Mouse (Mus musculus) liver, embryonic 16.5 days (tissue): ENCODE results near the gene Pacsin1. TPM values are rescaled to one million over a fixed set of nuclear protein-coding genes. Genes with fewer than 3 reads are reported as not detected.

Experiments
- ATAC-seq: fragments of 200-750 bp; cut with Nextera tagmentation; 2 replicates; pipeline ENCODE4 v1.8.0; 2017; ENCODE audit warnings: low read depth, mild to moderate bottlenecking, moderate number of reproducible peaks, moderate library complexity
- H3K27ac ChIP-seq: fragments of 300-500 bp; sonication (generic); 2 replicates; pipeline ENCODE4 v1.5.1; 2014; ENCODE audit warnings: mild to moderate bottlenecking, low read length
- H3K27me3 ChIP-seq: fragments of 300-500 bp; sonication (generic); 2 replicates; pipeline ENCODE4 v1.6.1; 2014; ENCODE audit warnings: low read depth, low read length, mixed read lengths; ENCODE audit not compliant: control insufficient read depth, insufficient read depth
- H3K36me3 ChIP-seq: fragments of 300-500 bp; sonication (generic); 2 replicates; pipeline ENCODE4 v1.6.1; 2014; ENCODE audit warnings: mild to moderate bottlenecking; ENCODE audit not compliant: control insufficient read depth, insufficient read depth
- H3K4me1 ChIP-seq: fragments of 300-500 bp; sonication (generic); 2 replicates; pipeline ENCODE4 v1.6.1; 2014; ENCODE audit warnings: low read depth, low read length, mixed read lengths; ENCODE audit not compliant: control insufficient read depth
- H3K4me2 ChIP-seq: fragments of 300-500 bp; sonication (generic); 2 replicates; pipeline ENCODE4 v1.6.1; 2014; ENCODE audit warnings: low read depth, low read length, mixed read lengths
- H3K4me3 ChIP-seq: fragments of 300-500 bp; sonication (generic); 2 replicates; pipeline ENCODE4 v1.5.1; 2014; ENCODE audit warnings: low read depth, mild to moderate bottlenecking, low read length
- H3K9ac ChIP-seq: fragments of 300-500 bp; sonication (generic); 2 replicates; pipeline ENCODE4 v1.6.1; 2014; ENCODE audit warnings: low read depth, low read length
- H3K9me3 ChIP-seq: fragments of 300-500 bp; sonication (generic); replicated peaks from 2 replicates; pipeline ENCODE4 v1.6.1; 2016; ENCODE audit warnings: low read length; ENCODE audit not compliant: control insufficient read depth
- WGBS: fragments of 180-500 bp; shearing (Covaris S2); extraction: QIAGEN DNeasy Blood & Tissue Kit; methylation state at CpG from one replicate; pipeline ENCODE4 v1.1.7; 2014; ENCODE audit not compliant: insufficient replicate concordance; 5-methylcytosine and 5-hydroxymethylcytosine counted together
- polyA plus RNA-seq: library from polyadenylated mRNA; unstranded; fragments of >200 nt; fragmentation: Nextera tagmentation; extraction: Ambion mirVana; gene quantifications from 2 replicates; pipeline ENCODE4 v1.2.1, GENCODE M21; 2015

Gene Pacsin1
- polyA plus RNA-seq, 1 experiment from 2014 or later, result 0.22 TPM

DNA sequence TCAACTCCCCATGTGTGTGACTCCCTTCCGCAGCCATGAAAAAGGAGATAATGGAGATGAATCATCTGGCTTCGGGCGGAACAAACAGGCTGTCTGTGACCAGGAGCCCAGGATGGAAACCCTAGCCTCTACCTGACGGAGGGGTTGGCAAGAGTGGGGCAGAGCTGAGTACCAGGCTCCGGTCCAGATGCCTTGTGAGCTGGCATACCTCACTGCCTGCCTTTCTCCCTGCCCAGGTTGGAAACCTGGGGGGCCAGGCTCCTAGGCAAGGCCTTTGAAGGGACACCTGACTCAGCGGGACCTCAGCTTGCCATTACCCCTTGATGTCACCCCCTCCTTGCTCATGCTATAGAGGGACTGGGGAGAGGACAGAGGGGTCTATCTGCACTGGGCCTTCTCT lies 85.7 kb downstream of the Pacsin1 start:
- Histone ChIP-seq H3K27me3 (no peaks in the 10 kb centered on the region), H3K9ac (no peak overlapping the region), H3K4me3 (no peak overlapping the region), H3K4me2 (no peak overlapping the region), H3K36me3 (no peaks in the 10 kb centered on the region), H3K27ac (no peak overlapping the region), H3K4me1 (no peaks in the 10 kb centered on the region), H3K9me3 (no peaks in the 10 kb centered on the region)
- 67% methylated on average over 6 of the region's 6 CpGs for WGBS
- ATAC-seq, result no peak

DNA sequence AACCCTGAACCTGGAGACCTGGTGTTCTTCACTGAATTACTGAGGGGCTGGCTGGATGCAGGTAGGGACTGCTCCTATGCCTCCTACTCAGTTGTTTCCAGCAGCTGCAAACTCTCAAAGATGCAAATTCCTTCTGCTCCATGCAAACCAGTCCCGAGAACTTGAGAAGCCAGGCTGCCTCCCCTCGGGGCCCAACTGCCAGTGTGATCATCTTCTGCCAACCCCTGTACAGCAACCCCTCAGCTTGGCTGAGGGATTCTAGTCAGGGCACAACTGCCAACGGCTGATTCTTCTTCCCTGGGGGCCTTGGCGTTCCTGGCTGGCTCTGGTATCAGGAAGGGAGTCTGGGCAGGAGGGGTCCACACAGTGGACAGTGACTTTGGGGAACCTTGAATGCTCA lies 91.1 kb downstream of the Pacsin1 start:
- no peak for ATAC-seq
- no peak overlapping the region for H3K27ac ChIP-seq
- H3K4me3 ChIP-seq, result no peak overlapping the region
- no peaks in the 10 kb centered on the region for H3K36me3 ChIP-seq
- no peak overlapping the region for H3K9ac ChIP-seq
- no peaks in the 10 kb centered on the region for H3K4me1 ChIP-seq
- H3K27me3 ChIP-seq, result no peaks in the 10 kb centered on the region
- no peak overlapping the region for H3K4me2 ChIP-seq
- no peaks in the 10 kb centered on the region for H3K9me3 ChIP-seq
- 65% methylated on average over 4 of the region's 4 CpGs for WGBS

DNA sequence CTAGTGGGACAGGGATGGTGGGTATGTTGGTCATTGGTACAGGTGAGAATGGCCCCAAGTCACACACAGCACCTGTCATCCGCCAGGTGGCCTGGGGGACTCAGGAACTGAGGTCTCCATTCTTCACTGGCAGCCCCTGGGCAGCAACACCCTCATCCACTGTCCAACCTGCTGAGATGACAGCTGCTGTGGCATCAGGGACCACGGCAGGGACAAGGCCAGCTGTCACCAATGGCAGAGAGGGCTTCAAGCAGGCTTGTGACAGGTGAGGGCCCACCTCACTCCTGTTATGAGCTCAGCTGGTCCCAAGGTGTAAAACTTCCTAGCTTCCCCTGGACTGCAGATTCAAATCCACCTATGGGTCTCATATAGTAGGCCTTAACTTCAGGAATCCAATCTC lies 92.8 kb downstream of the Pacsin1 start:
- 63% methylated on average over 2 of the region's 2 CpGs for WGBS
- Histone ChIP-seq H3K4me3 (no peak overlapping the region), H3K9me3 (no peaks in the 10 kb centered on the region), H3K27me3 (no peaks in the 10 kb centered on the region), H3K4me1 (no peaks in the 10 kb centered on the region), H3K27ac (no peak overlapping the region), H3K36me3 (no peaks in the 10 kb centered on the region), H3K9ac (no peak overlapping the region), H3K4me2 (no peak overlapping the region)
- ATAC-seq, result no peak

GRCm38 (mm10) chr17:27750451-27750942 lies 95.2 kb downstream of the Pacsin1 start:
- Histone ChIP-seq H3K36me3 (no peaks in the 10 kb centered on the region), H3K4me3 (no peak overlapping the region), H3K4me1 (no peaks in the 10 kb centered on the region), H3K27ac (no peak overlapping the region), H3K4me2 (no peak overlapping the region), H3K27me3 (no peaks in the 10 kb centered on the region), H3K9ac (no peak overlapping the region), H3K9me3 (no peaks in the 10 kb centered on the region)
- WGBS, result 78% methylated on average over 6 of the region's 6 CpGs
- ATAC-seq, result no peak

DNA sequence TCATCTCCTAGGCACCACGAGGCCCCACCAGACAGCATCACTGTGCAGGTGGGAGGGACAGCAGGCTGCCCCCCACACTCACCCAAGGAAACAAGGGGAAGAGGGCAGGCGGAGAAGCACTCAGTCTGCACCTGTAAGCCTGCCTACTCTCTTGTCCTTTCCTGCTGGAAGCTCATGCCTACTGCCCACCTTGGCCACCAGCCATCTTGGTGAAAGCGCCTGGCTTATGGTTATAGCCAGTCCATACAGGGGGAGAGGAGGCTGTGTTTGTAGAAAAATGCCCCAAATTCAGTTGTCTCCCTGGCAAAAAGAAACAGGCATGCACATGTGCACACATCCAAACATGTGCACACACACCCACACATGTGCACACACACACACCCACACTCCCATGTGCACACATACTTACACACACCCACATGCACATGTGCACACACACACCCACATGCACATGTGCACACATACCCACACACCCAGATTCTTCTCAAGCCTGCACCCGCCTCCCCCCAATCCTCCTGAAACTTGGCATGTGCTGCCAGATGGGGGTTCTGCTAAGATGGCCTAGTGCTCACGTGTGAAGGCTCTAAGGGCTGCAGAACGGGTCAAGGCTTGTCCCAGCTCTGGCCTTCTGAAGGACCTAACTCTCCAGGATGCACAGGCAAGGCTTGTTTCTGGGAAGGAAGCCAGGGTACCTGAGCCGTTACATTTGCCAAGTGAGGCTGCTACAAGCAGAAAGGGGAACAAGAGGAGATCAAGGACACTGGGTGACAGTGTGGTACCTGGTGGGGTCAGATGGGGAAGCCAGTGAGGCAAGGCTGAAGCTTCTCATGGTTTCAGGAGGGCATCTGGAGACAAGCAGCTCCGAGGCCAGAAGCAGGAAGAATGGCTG lies 96.2 kb downstream of the Pacsin1 start:
- ATAC-seq, result no peak
- WGBS, result 78% methylated on average over 8 of the region's 8 CpGs
- no peaks in the 10 kb centered on the region for H3K36me3 ChIP-seq

GRCm38 (mm10) chr17:27760169-27760568 lies 104.9 kb downstream of the Pacsin1 start:
- Histone ChIP-seq H3K27me3 (no peaks in the 10 kb centered on the region), H3K27ac (no peak overlapping the region), H3K4me3 (no peak overlapping the region), H3K36me3 (peaks cover 10% of the 10 kb centered on the region), H3K9ac (no peak overlapping the region), H3K4me1 (peaks cover 7% of the 10 kb centered on the region; the same call in 1 of the 2 replicates), H3K4me2 (no peak overlapping the region), H3K9me3 (peaks cover 6% of the 10 kb centered on the region; the same call in 1 of the 2 replicates)
- no peak for ATAC-seq
- 68% methylated on average over 6 of the region's 6 CpGs for WGBS

More for the DNA sequence above, 96.2 kb downstream of the Pacsin1 start:
- H3K9ac ChIP-seq, result no peak overlapping the region
- no peaks in the 10 kb centered on the region for H3K4me1 ChIP-seq
- no peaks in the 10 kb centered on the region for H3K9me3 ChIP-seq
- H3K27me3 ChIP-seq, result no peaks in the 10 kb centered on the region
- H3K27ac ChIP-seq, result no peak overlapping the region
- H3K4me3 ChIP-seq, result no peak overlapping the region
- no peak overlapping the region for H3K4me2 ChIP-seq

Other genes starting within 250 kb of the Pacsin1 start
- not detected in 2 replicates for gene Grm4, start 134.1 kb upstream of the Pacsin1 start, polyA plus RNA-seq
- gene Hmga1, start 99.0 kb upstream of the Pacsin1 start, polyA plus RNA-seq, result 98.3 and 104 TPM in 2 replicates
- 10.5 and 10.7 TPM in 2 replicates for gene AI413582, start 89.8 kb upstream of the Pacsin1 start, polyA plus RNA-seq
- 19.2 and 20.5 TPM in 2 replicates for gene Nudt3, start 32.0 kb upstream of the Pacsin1 start, polyA plus RNA-seq
- gene RPS10-NUDT3, start 20.3 kb upstream of the Pacsin1 start, polyA plus RNA-seq, result not detected in 2 replicates
- gene Rps10, start 18.8 kb upstream of the Pacsin1 start, polyA plus RNA-seq, result 432 and 472 TPM in 2 replicates
- gene Spdef, start 73.4 kb downstream of the Pacsin1 start, polyA plus RNA-seq, result 0.12 TPM in 1 of 2 replicates, not detected in the other
- gene D17Wsu92e, start 165.1 kb downstream of the Pacsin1 start, polyA plus RNA-seq, result 14.3 and 16.8 TPM in 2 replicates
- gene Snrpc, start 182.6 kb downstream of the Pacsin1 start, polyA plus RNA-seq, result 105 and 114 TPM in 2 replicates
- 2.4 and 2.5 TPM in 2 replicates for gene Uhrf1bp1, start 200.9 kb downstream of the Pacsin1 start, polyA plus RNA-seq